Mouse (Mus musculus): ENCODE measurements at regions not wholly inside any gene's neighbourhood (a gene's known extent, or its start where the extent isn't known, plus 50 kb on each side); places are given as distances from the start of the nearest gene placed in this dataset.

DNA sequence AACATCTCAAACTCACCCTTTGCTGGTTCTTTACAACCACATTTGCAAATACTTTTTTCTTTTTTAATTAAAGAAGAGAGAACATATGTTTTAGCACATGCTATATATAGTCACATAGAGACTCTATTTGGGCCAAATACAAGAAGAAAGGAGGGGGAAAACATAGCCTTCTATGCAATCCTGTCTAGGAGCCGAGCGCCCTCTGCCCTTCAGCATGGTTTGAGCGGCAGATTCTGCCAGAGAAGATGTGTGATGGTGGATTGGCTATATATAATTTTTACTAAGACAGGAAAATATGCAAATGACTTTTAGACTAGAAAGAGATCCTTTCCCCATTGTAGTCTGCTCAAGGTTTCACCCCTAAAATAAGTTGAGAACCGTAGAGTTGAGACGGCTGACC is 60.0 kb upstream of the Myom1 start:
- peak; percentile 10 to 13 for DNase-seq

GRCm38 (mm10) chr17:70934258-70934657 is 68.2 kb upstream of the Myom1 start:
- no peak for DNase-seq

GRCm38 (mm10) chr17:70933122-70934050 is 69.0 kb upstream of the Myom1 start:
- no peak for DNase-seq

GRCm38 (mm10) chr17:70932565-70932964 is 69.9 kb upstream of the Myom1 start:
- no peak for DNase-seq

GRCm38 (mm10) chr17:70930600-70930999 is 71.8 kb upstream of the Myom1 start:
- DNase-seq: no peak

- no peak for DNase-seq
Measured at GRCm38 (mm10) chr17:70929582-70929981, 72.9 kb upstream of the Myom1 start.

GRCm38 (mm10) chr17:70924565-70925220 is 71.3 kb upstream of the Tgif1 start:
- peak; percentile 62 to 66 for DNase-seq

- no peak for DNase-seq
Measured at GRCm38 (mm10) chr17:70921681-70922080, 68.3 kb upstream of the Tgif1 start.

GRCm38 (mm10) chr17:70920181-70920580 is 66.8 kb upstream of the Tgif1 start:
- no peak for DNase-seq

GRCm38 (mm10) chr17:70917183-70917935 is 64.0 kb upstream of the Tgif1 start:
- no peak for DNase-seq

DNA sequence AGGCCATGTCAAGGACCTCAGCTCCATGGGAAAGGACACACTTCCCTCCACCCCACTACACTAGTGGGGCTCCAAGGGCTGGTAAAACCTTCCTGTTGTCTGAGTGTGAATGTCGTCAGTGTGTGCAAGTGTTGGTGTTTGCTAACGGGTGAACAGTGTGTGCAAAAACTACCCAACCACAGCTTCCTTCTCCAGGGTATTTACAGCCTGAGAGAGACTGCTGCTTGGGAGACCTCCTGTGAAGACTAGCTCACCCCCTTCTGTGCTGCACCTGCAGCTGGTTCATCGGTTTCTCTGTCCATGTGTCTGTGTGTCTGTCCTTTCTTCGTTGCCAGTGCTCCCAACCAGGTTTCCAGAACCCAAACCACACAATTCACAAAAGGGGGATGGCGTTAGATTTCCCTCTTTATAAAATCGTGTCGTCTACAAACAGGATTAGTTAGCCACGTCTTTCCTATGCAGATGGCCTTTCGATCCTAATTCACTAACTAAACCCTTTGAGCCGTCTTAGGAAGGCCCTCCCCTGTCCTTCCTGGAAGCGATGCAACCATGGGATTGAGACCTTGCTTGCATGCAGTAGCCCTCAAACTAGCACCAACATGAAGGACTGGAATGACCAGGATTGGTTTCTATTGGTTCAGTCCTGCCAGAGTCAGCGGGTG is 62.9 kb upstream of the Tgif1 start:
- DNase-seq: no peak

DNA sequence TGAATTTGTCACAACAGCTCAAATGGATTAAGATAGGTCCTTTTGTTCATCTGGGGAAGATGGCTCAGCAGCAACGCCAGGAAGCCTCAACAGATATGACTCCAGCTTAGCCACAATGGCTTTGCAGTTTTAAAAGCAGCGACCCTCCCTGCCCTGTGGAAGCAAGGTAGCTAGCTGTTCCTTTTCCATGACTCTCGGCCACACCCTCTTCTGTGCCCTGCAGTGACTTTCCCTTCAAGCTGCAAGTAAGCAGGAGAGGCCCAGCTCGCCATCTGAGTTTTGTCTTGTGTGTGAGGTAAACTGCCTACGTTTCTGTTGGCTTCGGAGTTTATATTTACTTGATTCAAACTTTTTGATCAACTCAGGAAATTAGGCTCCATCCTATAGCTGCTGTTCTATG is 62.1 kb upstream of the Tgif1 start:
- no peak for DNase-seq

- peak; percentile 37 to 51 for DNase-seq
Measured at GRCm38 (mm10) chr17:70910238-70910637, 56.9 kb upstream of the Tgif1 start.

DNA sequence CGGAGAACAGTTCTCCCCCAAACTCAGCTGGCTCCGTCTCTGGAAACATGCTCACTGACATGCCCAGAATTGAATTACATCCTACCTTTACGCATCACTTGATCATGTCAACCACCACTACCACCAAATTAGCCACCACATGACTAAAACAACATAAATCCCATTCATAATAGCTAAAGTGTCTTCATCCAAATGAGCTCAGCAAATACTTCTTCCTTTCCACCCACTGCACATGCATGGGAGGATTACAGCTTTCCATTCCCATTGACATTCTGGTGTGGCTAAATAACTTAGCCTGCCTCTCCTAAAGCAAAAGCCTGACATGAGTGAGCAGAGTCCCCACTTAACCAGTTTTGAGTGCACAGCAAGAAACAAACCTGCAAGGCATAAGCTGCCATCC is 56.2 kb upstream of the Tgif1 start:
- DNase-seq: no peak

- no peak for DNase-seq
Measured at GRCm38 (mm10) chr17:70908328-70908727, 55.0 kb upstream of the Tgif1 start.

Data from B cell, adult 2 months (primary cell).